Mouse (Mus musculus) ovary, adult 10 weeks (tissue): ENCODE measurements around the gene Pank3. TPM values are rescaled to one million over a fixed set of nuclear protein-coding genes. Genes with fewer than 3 reads are reported as not detected.

Experiments
- polyA plus RNA-seq: library from polyadenylated mRNA; stranded (reverse); fragments of 350-450 nt; fragmentation: Illumina TruSeq; extraction: RNeasy Lipid Tissue Mini Kit (QIAGEN cat#74804); gene quantifications from one replicate; pipeline ENCODE4 v1.2.3, GENCODE M21; 2014

Gene Pank3
- 240 TPM for polyA plus RNA-seq

DNA sequence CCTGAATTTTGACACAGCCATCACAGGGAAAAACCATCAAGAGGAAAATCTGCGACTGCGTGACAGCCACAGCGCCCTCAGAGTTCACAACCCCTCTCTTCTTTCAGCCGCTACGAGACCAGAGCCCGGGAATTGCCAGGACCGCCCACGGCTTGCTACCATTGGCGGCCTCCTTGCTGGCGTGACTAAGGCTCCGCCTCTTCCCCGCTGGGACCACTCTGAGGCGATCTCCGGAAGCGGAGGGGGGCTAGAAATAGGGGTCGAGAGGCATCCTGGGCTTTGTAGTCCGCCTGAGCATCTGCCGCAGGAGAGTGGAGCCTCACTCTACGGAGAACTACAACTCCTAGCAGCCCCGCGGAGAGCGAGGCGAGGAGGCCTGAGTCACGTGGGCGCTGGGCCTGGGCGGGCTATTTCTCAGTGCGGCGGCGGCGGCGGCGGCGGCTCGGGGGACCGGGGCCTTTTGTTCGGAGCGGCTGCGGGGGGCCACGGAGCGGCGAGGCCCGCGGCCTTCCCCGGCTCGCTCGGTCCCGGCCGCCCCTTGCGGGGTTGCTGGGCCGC, at the start of gene Pank3:
TSS of gene Pank3 (plus strand) at position 297 of the 558 bp plus-strand sequence.

DNA sequence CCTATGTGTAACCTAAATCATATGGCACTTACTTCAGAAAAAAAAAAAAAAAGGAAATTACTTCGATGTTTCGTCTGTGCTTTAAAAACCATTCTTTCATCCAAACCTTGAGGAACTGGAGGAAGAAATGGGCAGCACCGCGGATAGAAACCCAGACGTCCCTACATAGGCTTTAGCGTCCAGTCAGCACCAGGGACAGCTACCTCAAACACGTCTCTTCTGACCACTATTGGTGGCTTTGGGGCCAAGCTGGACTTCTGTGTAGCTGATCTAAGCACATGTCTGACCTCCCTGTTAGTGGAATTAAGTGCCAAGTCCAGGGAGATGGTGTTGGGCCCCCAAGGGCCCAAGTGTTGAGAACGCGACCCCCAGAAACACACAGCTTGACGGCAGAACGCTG, 29.6 kb downstream of the Pank3 start, which contains the start of gene Fbll1:
TSS of gene Fbll1 (minus strand) at position 11 of the 400 bp plus-strand sequence.

DNA sequence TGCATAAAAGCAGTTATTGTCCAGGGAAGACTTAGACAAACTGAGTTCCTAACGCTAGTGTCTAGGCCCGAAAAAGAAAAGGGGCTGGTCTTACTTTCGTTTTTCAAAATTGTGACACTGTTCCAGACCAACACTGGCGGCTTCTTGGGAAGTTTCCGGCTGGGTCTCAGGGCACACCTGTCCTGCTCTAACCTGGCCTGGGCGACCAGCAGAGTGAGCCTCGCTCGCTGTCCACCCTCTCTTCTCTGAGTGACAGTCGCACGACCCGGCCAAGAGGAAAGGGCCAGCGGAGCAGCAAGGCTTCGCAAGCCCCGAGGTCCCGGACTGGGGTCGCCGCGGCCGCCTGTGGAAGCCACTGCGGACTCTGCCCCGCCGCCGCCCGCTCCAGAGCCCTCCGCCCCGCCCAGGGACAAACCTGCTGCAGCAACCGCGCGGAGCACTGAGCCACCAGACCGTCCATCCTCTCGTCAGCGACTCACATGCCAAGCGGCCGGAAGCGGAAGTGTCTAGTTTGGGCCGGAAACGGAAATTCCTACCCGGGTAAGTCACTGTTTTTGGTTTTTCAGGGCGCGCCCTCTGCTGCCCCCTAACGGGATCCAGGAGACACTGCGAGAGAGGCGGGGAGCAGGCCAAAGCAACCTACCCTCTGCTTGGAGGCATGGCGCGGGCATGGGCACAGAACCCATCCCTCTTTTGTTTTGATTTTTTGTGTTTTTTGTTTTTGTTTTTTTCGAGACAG, 64.9 kb downstream of the Pank3 start, which contains the start of gene Rars:
TSS of gene Rars (minus strand) at position 485 of the 739 bp plus-strand sequence.

Other genes with a start within 250 kb of the Pank3 start
- not detected for gene Fbll1, start 29.4 kb downstream of the Pank3 start, polyA plus RNA-seq
- 196 TPM for gene Rars, start 65.0 kb downstream of the Pank3 start, polyA plus RNA-seq
- gene Wwc1, start 211.0 kb downstream of the Pank3 start, polyA plus RNA-seq = 3.6 TPM